Mouse (Mus musculus) adrenal gland (tissue): ENCODE results near the gene Gm10961.
"Not testable (repeated sequence)": the region's sequence is repeated elsewhere in the genome, so short reads cannot be mapped to it uniquely, and the experiment has no call there.

Experiments used
- intact Hi-C: fragments of 180-260 bp; cut with DNase I; formaldehyde crosslinking; loops from one replicate; pipeline ENCODE4 v1.15.1; 2025

The Gm10961 gene

GRCm38 (mm10) chr3:107612902-107613525, 18.1 kb upstream of the Gm10961 start:
- intact Hi-C loops, result loop anchor here (5.0 kb wide), 1 partner anchor 51 kb away; no protein-coding TSS in a partner anchor

- intact Hi-C loops, result no loop called here
These were observed 13.3 kb upstream of the Gm10961 start for GRCm38 (mm10) chr3:107617800-107618199.

GRCm38 (mm10) chr3:107619911-107620310, 11.2 kb upstream of the Gm10961 start:
- intact Hi-C loops, result no loop called here

- intact Hi-C loops, result no loop called here
These were observed 9.6 kb upstream of the Gm10961 start for GRCm38 (mm10) chr3:107621286-107622075.

GRCm38 (mm10) chr3:107622537-107622936, 8.6 kb upstream of the Gm10961 start:
- intact Hi-C loops, result no loop called here

- intact Hi-C loops, result no loop called here
These were observed 6.7 kb upstream of the Gm10961 start for GRCm38 (mm10) chr3:107624424-107624823.

GRCm38 (mm10) chr3:107625536-107625935, 5.6 kb upstream of the Gm10961 start:
- intact Hi-C loops, result no loop called here

GRCm38 (mm10) chr3:107626751-107627150, 4.4 kb upstream of the Gm10961 start:
- intact Hi-C loops, result no loop called here

- intact Hi-C loops, result no loop called here
These were observed 3.5 kb upstream of the Gm10961 start for GRCm38 (mm10) chr3:107627641-107628040.

- intact Hi-C loops, result no loop called here
These were observed 2.6 kb upstream of the Gm10961 start for GRCm38 (mm10) chr3:107628551-107628950.

GRCm38 (mm10) chr3:107629411-107629810, 1.7 kb upstream of the Gm10961 start:
- intact Hi-C loops, result no loop called here

- intact Hi-C loops, result no loop called here
These were observed 419 bp downstream of the Gm10961 start, which contains the start of gene Strip1 for GRCm38 (mm10) chr3:107631523-107631958. Strip1 (minus strand) TSS chr3:107631694.

- intact Hi-C loops, result no loop called here
These were observed 1.7 kb downstream of the Gm10961 start for GRCm38 (mm10) chr3:107632786-107633185.

GRCm38 (mm10) chr3:107633906-107634305, 2.8 kb downstream of the Gm10961 start:
- intact Hi-C loops, result no loop called here

- intact Hi-C loops, result no loop called here
These were observed 4.7 kb downstream of the Gm10961 start for GRCm38 (mm10) chr3:107635836-107636235.

- intact Hi-C loops, result no loop called here
These were observed 5.1 kb downstream of the Gm10961 start for GRCm38 (mm10) chr3:107636236-107636635.

GRCm38 (mm10) chr3:107637606-107638172, 6.6 kb downstream of the Gm10961 start:
- intact Hi-C loops, result no loop called here

GRCm38 (mm10) chr3:107646947-107647346, 15.8 kb downstream of the Gm10961 start:
- intact Hi-C loops, result no loop called here

- intact Hi-C loops, result not testable (repeated sequence)
These were observed 19.2 kb downstream of the Gm10961 start for GRCm38 (mm10) chr3:107650276-107650675.

GRCm38 (mm10) chr3:107652968-107653367, 21.8 kb downstream of the Gm10961 start:
- intact Hi-C loops, result no loop called here

GRCm38 (mm10) chr3:107654861-107655260, 23.7 kb downstream of the Gm10961 start:
- intact Hi-C loops, result no loop called here

GRCm38 (mm10) chr3:107655491-107655890, 24.4 kb downstream of the Gm10961 start:
- intact Hi-C loops, result no loop called here
